Mouse (Mus musculus): ENCODE results near the gene Parp11. TPM values are rescaled to one million over a fixed set of nuclear protein-coding genes. Genes with fewer than 3 reads are reported as not detected.

Gene Parp11
- polyA plus RNA-seq (2012; rRNA removed; ENCODE audit: low replicate concordance) = 9.6 and 15.1 TPM in 2 replicates

DNA sequence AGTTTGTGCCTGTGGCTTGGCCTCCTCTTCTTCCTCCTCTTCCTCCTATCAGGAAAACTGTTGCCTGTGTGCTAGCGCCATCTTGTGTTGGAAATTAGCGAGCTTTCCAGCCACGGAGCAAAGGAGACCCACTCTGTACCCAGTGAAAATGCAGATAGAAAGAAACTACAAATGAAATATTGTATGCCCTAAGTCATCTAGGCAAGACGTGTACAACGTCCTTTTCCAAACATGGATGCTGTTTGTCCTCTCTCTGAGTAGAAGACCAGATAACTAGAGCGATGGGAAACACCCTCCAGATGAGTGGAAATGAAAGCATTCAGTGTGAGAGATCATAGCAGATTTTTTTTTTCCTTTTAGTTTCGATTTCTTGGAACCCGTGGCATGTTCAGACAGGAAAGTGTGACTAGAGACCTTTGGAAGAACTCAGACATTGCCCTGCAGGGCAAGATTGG lies at the start of gene Parp11:
Gene Parp11, plus strand, starts transcription at position 405 of the 455 bp plus-strand sequence.

Other genes with a start within 250 kb of the Parp11 start
- 1.4 and 1.9 TPM in 2 replicates for gene Cracr2a, start 114.5 kb downstream of the Parp11 start, polyA plus RNA-seq (2012; rRNA removed; ENCODE audit: low replicate concordance)